9 mouse cellular contexts compared by ENCODE assay signal in genomic region chr3:121389860-121390530, GRCm38 (mm10). TPM values are rescaled to one million over a fixed set of nuclear protein-coding genes. Genes with fewer than 3 reads are reported as not detected.
DNase-seq lines count a peak whose midpoint lies in the region; ATAC-seq and TF ChIP-seq lines count a peak whose summit lies in the region.
"Had no signal": no experiment of that assay in that cellular context is flagged by ENCODE, and none has a peak within 500 bp of the region (broad histone marks: within the 10 kb centered on the region; RNA-seq: fewer than 3 reads in every experiment).

No protein-coding gene starts in this region.

- WGBS in heart, embryonic 15.5 days = 39% methylated on average over 17 of the region's 17 CpGs

- H3K27me3 ChIP-seq in heart, embryonic 15.5 days = no peaks in the 10 kb centered on the region

- peak overlapping the region; percentile 34; the same call in 1 of the 2 replicates for H3K4me2 ChIP-seq in heart, embryonic 15.5 days

- 0 out of 2 replicates have a peak overlapping the region, but pooled peaks have one; percentile 18 for H3K27ac ChIP-seq in layer of hippocampus, adult 2 months
- H3K27ac ChIP-seq in heart, embryonic 15.5 days = peak overlapping the region; percentile 43

- H3K9me3 ChIP-seq in heart, embryonic 15.5 days (replicated peaks) = no peaks in the 10 kb centered on the region

- no peak for DNase-seq in layer of hippocampus, adult 2 months (ENCODE audit: low spot score in 2 of 2)
- no peak for DNase-seq in layer of hippocampus, adult 11-12 months (ENCODE audit: low spot score)
- peak; percentile 76 for DNase-seq in embryo, embryonic 10.5 days (ENCODE audit: low spot score)
- DNase-seq in kidney, postnatal 25 days = peak; percentile 61 to 63
- DNase-seq in neural tube, embryonic 10.5 days (ENCODE audit: extremely low spot score, low spot score) = peak; percentile 52
- no peak for DNase-seq in thymus, postnatal 4 days
- no peak for DNase-seq in natural killer cell, adult 2 months (ENCODE audit: low spot score in 2 of 2)

- peak overlapping the region; percentile 17; the same call in 1 of the 2 replicates for H3K4me3 ChIP-seq in layer of hippocampus, adult 2 months
- no peak overlapping the region for H3K4me3 ChIP-seq in heart, embryonic 15.5 days

- no peak overlapping the region for H3K9ac ChIP-seq in heart, embryonic 15.5 days

- ATAC-seq in heart, embryonic 15.5 days (replicated peaks; ENCODE audit: insufficient number of reproducible peaks, insufficient read depth, low FRiP score, low read depth) = peak; percentile 31; the same call in 1 of the 2 replicates

- TF ChIP-seq CTCF in layer of hippocampus, adult 2 months (conservative IDR thresholded peaks at IDR 0.05) = no peak

- peaks cover 7% of the 10 kb centered on the region; the same call in 1 of the 2 replicates for H3K4me1 ChIP-seq in heart, embryonic 15.5 days (replicated peaks)

- no peaks in the 10 kb centered on the region for H3K36me3 ChIP-seq in heart, embryonic 15.5 days

RNA-seq across cellular contexts. Expression of gene Cnn3, which starts 36.3 kb away (rescaled TPM):
- 100 to 1,000 TPM in 1 of 2 experiments, 10 to 100 TPM in 1; 100.0 to 108 TPM for total RNA-seq in layer of hippocampus, adult 2 months (2021)
- 341 and 401 TPM in 2 replicates for polyA plus RNA-seq in heart, embryonic 15.5 days (2015; fragmentation: Nextera tagmentation; extraction: Ambion mirVana)
- total RNA-seq: MEL had no signal

Comparison
In these comparisons a context has a peak if more than half of its experiments do, and no peak if none do; other contexts are left out.
1. DNase-seq: peak in embryo, embryonic 10.5 days (single experiment), kidney, postnatal 25 days (2 of 2) and neural tube, embryonic 10.5 days (single experiment); none in layer of hippocampus, adult 2 months (0 of 2), layer of hippocampus, adult 11-12 months (single experiment), thymus, postnatal 4 days (single experiment) and natural killer cell, adult 2 months (0 of 2).